Mouse (Mus musculus) forebrain, embryonic 15.5 days (tissue): ENCODE results near the gene Cyp2c67. TPM values are rescaled to one million over a fixed set of nuclear protein-coding genes. Genes with fewer than 3 reads are reported as not detected.
"Not testable (repeated sequence)": the region's sequence is repeated elsewhere in the genome, so short reads cannot be mapped to it uniquely, and the experiment has no call there.

Source experiments
- ATAC-seq: fragments of 200-750 bp; cut with Nextera tagmentation; replicated peaks from 2 replicates; pipeline ENCODE4 v1.8.0; 2017; ENCODE audit warnings: mild to moderate bottlenecking, moderate TSS enrichment, moderate library complexity
- H3K27ac ChIP-seq: fragments of 300-500 bp; sonication (generic); replicated peaks from 2 replicates; pipeline ENCODE4 v1.5.1; 2015; ENCODE audit warnings: mild to moderate bottlenecking, inconsistent platforms
- H3K27me3 ChIP-seq: fragments of 300-500 bp; sonication (generic); 2 replicates; pipeline ENCODE4 v1.6.1; 2015; ENCODE audit warnings: inconsistent platforms
- H3K36me3 ChIP-seq: fragments of 300-500 bp; sonication (generic); 2 replicates; pipeline ENCODE4 v1.6.1; 2015; ENCODE audit warnings: mild to moderate bottlenecking, inconsistent platforms
- H3K4me1 ChIP-seq: fragments of 300-500 bp; sonication (generic); 2 replicates; pipeline ENCODE4 v1.6.1; 2015; ENCODE audit warnings: inconsistent platforms
- H3K4me2 ChIP-seq: fragments of 300-500 bp; sonication (generic); replicated peaks from 2 replicates; pipeline ENCODE4 v1.6.1; 2015; ENCODE audit warnings: mild to moderate bottlenecking, inconsistent platforms
- H3K4me3 ChIP-seq: fragments of 300-500 bp; sonication (generic); 2 replicates; pipeline ENCODE4 v1.5.1; 2015; ENCODE audit warnings: mild to moderate bottlenecking, inconsistent platforms
- H3K9ac ChIP-seq: fragments of 300-500 bp; sonication (generic); replicated peaks from 2 replicates; pipeline ENCODE4 v1.6.1; 2015; ENCODE audit warnings: mild to moderate bottlenecking, inconsistent platforms
- H3K9me3 ChIP-seq: fragments of 300-500 bp; sonication (generic); 2 replicates; pipeline ENCODE4 v1.6.1; 2016; ENCODE audit warnings: inconsistent platforms
- WGBS: fragments of 180-500 bp; shearing (Covaris S2); methylation state at CpG from one replicate; pipeline ENCODE4 v1.1.7; 2015; ENCODE audit warnings: mixed read lengths; 5-methylcytosine and 5-hydroxymethylcytosine counted together
- polyA plus RNA-seq: library from polyadenylated mRNA; unstranded; fragments of >200 nt; fragmentation: Nextera tagmentation; extraction: Ambion mirVana; gene quantifications from 2 replicates; pipeline ENCODE4 v1.2.1, GENCODE M21; 2015

Cyp2c67 gene
- polyA plus RNA-seq = not detected in 2 replicates

DNA sequence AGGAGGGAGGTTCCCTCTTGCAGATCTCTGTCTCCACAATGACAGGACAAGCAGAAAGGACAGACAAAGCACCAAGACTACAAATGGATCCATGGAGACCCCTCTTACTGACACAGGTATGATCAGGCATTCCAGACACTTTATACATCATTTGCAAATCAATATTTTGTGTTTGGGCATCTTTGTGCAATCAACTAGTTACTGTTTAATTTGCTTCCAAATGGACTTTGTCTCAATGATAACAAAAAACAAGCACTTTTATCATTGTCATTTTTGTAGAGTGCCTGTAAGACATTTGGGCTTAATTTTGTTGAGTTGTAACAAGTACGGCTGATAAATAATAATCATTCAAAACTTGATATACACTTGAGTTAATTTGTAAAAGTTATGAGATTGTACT is at the start of gene Cyp2c67:
Gene Cyp2c67 (minus strand): TSS at position 114 of the 400 bp plus-strand sequence.
- H3K27ac ChIP-seq = no peak within 1 kb of the TSS
- H3K27me3 ChIP-seq = no peaks in the 10 kb centered on the region
- no peaks in the 10 kb centered on the region for H3K4me1 ChIP-seq
- H3K4me2 ChIP-seq = no peak within 1 kb of the TSS
- no peak within 1 kb of the TSS for H3K4me3 ChIP-seq
- no peaks in the 10 kb centered on the region; the same call in 1 of the 2 replicates for H3K9me3 ChIP-seq
- H3K9ac ChIP-seq = no peak within 1 kb of the TSS
- WGBS = 84% methylated on average over 1 of the region's 1 CpGs
- no peaks in the 10 kb centered on the region for H3K36me3 ChIP-seq
- no peak for ATAC-seq

DNA sequence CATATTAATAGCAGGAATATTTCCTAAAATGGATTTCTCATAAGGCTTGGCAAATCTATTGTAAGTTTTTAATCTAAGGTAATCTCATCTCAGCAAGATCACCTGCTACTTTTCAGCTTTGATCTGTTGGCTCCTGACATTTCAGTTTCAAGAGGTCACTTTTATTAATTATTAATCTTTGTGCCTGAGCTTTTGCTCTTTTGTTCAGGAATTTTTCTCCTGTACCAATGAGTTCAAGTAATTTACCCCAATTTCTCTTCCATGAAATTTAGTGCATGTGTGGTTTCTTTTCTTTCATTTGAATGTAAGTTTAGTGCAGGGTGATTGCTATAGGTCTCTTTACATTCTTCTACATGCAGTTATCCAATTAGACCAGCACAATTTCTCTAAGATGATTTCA is 16.8 kb upstream of the Cyp2c67 start:
- H3K36me3 ChIP-seq, H3K9me3 ChIP-seq, ATAC-seq, H3K27ac ChIP-seq, H3K4me3 ChIP-seq, H3K27me3 ChIP-seq, H3K4me1 ChIP-seq, H3K9ac ChIP-seq, H3K4me2 ChIP-seq: not testable (repeated sequence)

DNA sequence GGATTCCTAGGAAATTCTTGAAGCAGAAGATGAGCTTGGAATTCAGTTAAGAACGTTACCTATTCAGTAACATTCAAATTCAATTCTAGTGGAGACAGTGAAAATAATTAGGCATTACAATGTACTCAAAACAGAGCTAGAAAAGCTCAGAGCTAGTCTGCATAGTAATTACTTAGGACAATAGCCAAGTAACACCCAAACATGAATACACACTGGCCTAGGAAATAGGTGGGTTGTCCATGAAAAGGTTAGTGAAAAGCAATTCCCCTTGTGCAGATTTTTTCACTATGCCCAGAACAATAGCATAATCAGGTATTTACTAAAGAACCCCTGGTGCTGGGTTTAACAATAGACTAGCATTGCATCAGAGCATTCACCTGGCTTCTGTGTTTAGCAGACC is 3.5 kb upstream of the Cyp2c67 start:
- 52% methylated on average over 1 of the region's 1 CpGs for WGBS
- no peak overlapping the region for H3K27ac ChIP-seq
- H3K4me3 ChIP-seq = no peak overlapping the region
- H3K4me2 ChIP-seq = no peak overlapping the region
- H3K9ac ChIP-seq = no peak overlapping the region
- H3K36me3 ChIP-seq = no peaks in the 10 kb centered on the region
- H3K4me1 ChIP-seq = no peaks in the 10 kb centered on the region
- H3K27me3 ChIP-seq = no peaks in the 10 kb centered on the region
- no peaks in the 10 kb centered on the region for H3K9me3 ChIP-seq
- ATAC-seq = no peak

DNA sequence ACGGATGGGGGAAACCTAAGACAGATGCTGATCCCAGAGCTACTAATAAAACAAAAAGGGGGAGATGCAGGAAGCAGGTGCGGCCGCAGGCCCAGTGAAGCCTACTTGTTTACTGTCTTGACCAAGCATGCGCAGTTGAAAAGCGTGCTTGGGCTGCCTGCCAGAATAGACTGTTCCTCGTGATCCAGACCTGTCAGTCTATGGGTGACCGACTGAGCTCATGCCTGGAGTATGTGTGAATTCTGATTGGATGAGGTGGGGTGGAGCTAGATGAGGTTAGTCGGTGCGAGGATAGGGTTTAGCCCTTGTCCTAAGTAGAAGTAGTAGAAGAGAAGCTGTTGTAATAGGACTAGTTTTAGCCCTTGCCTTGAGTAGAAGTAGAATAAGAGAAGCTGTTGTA is 1.3 kb downstream of the Cyp2c67 start:
- no peaks in the 10 kb centered on the region for H3K27me3 ChIP-seq
- H3K4me1 ChIP-seq = no peaks in the 10 kb centered on the region
- H3K27ac ChIP-seq = no peak overlapping the region
- H3K4me2 ChIP-seq = no peak overlapping the region
- H3K9ac ChIP-seq = no peak overlapping the region
- no peaks in the 10 kb centered on the region; the same call in 1 of the 2 replicates for H3K9me3 ChIP-seq
- WGBS = 92% methylated on average over 9 of the region's 9 CpGs
- no peaks in the 10 kb centered on the region for H3K36me3 ChIP-seq
- no peak for ATAC-seq
- no peak overlapping the region for H3K4me3 ChIP-seq

DNA sequence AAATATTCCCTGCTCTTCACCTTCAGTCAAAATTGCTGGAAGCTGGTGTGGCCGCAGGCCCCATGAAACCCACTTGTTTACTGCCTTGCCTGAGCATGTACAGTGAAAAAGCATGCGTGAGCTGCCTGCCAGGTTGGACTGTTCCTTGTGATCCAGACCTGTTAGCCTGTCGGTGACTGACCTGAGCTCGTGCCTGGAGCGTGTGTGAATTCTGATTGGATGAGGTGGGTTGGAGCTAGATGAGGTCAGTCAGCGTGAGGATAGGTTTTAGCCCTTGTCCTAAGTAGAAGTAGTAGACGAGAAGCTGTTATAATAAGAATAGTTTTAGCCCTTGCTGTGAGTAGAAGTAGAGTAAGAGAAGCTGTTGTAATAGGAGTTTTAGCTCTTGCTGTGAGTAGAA is 4.3 kb downstream of the Cyp2c67 start:
- ATAC-seq = not testable (repeated sequence)
- WGBS = 93% methylated on average over 7 of the region's 7 CpGs

More for the DNA sequence above, 4.3 kb downstream of the Cyp2c67 start:
- H3K4me2 ChIP-seq, H3K36me3 ChIP-seq, H3K27ac ChIP-seq, H3K27me3 ChIP-seq, H3K9me3 ChIP-seq, H3K4me3 ChIP-seq, H3K9ac ChIP-seq, H3K4me1 ChIP-seq: not testable (repeated sequence)

Other genes starting within 250 kb of the Cyp2c67 start
- not detected in 2 replicates for gene Cyp2c38, start 186.0 kb downstream of the Cyp2c67 start, polyA plus RNA-seq
- gene Cyp2c39, start 138.2 kb downstream of the Cyp2c67 start, polyA plus RNA-seq = not detected in 2 replicates
- not detected in 2 replicates for gene Cyp2c68, start 92.0 kb upstream of the Cyp2c67 start, polyA plus RNA-seq
- not detected in 2 replicates for gene Cyp2c40, start 163.8 kb upstream of the Cyp2c67 start, polyA plus RNA-seq
- gene Cyp2c69, start 237.7 kb upstream of the Cyp2c67 start, polyA plus RNA-seq = not detected in 2 replicates